Mouse (Mus musculus) stomach, postnatal 0 days (tissue): ENCODE results near the gene Agmat.

Source experiments
- CTCF ChIP-seq: IDR thresholded peaks from 2 replicates; pipeline ENCODE4 v1.5.1; 2016; ENCODE audit warnings: antibody characterized with exemption, low read depth, mild to moderate bottlenecking, moderate library complexity
- EP300 ChIP-seq: optimal IDR thresholded peaks from 2 replicates; pipeline ENCODE3; 2016; ENCODE audit warnings: antibody characterized with exemption

DNA sequence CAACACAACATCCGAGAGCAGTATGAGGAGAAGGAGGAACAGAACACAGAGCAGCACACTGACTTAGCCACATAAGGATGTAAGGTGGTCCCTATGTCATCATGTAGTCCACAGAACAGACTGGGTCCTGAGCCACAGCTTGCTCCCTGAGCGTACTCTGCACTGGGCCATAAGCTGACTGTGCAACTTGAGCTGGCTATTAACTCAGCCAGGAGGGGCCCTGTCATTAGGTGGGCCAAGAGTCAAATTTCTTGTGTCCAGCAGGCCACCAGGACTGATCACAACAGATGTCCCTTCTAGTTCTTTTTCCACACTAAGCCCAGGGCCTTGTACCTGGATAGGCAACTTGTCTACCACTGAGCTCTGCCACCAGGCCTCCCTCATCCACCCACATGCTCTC is 31.4 kb upstream of the Agmat start:
- TF ChIP-seq CTCF: no peak
- TF ChIP-seq EP300: no peak
